8 mouse cellular contexts compared by ENCODE assay signal in the genomic region with DNA sequence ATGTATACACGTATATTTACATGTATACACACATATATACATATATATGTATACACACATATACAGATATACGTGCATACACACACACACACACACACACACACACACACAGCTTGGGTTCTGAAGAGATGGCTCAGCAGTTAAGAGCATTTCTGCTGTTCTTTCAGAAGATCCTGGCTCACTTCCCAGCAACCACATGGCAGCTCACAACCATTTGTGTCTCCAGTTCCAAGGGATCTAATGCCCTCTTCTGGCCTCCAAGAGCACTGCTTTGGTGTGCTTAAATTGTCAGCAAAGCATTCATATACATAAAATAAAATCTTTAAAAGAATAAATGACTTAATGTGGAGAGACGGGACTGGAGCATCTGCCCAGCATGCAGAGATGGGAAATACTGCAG. TPM values are rescaled to one million over a fixed set of nuclear protein-coding genes. Genes with fewer than 3 reads are reported as not detected.
DNase-seq lines count a peak whose midpoint lies in the region; ATAC-seq lines count a peak whose summit lies in the region.

No protein-coding gene starts in this region.

- no peak overlapping the region for H3K4me3 ChIP-seq in heart, embryonic 12.5 days

- H3K36me3 ChIP-seq in heart, embryonic 12.5 days = no peaks in the 10 kb centered on the region

- peak; percentile 63 to 77 for DNase-seq in heart, adult 18-20 months
- peak; percentile 62 for DNase-seq in ES-CJ7 (ENCODE audit: low read depth, low spot score)
- peak; percentile 63 for DNase-seq in cerebellum, adult 9-11 months
- DNase-seq in heart, postnatal 4 days = peak; percentile 70
- peak; percentile 69 to 92 for DNase-seq in left cerebral cortex, postnatal 14 days (ENCODE audit: low spot score in 2 of 2)
- peak; percentile 62 for DNase-seq in right cerebral cortex, postnatal 14 days
- DNase-seq in thymus, postnatal 10 days (ENCODE audit: low spot score in 2 of 2) = no peak

- no peak overlapping the region for H3K4me2 ChIP-seq in heart, embryonic 12.5 days

- H3K27ac ChIP-seq in heart, embryonic 12.5 days (ENCODE audit: poor library complexity, severe bottlenecking) = no peak overlapping the region

- H3K9me3 ChIP-seq in heart, embryonic 12.5 days (replicated peaks) = no peaks in the 10 kb centered on the region

- 73% methylated on average over 3 of the region's 3 CpGs for WGBS in heart, embryonic 12.5 days

- no peaks in the 10 kb centered on the region for H3K27me3 ChIP-seq in heart, embryonic 12.5 days (replicated peaks)

- no peaks in the 10 kb centered on the region for H3K4me1 ChIP-seq in heart, embryonic 12.5 days (replicated peaks)

- ATAC-seq in heart, embryonic 12.5 days (ENCODE audit: insufficient number of reproducible peaks, low FRiP score) = no peak

- intact Hi-C loops in left cerebral cortex, postnatal 14 days (cut with DNase I) = no loop called here

- no peak overlapping the region for H3K9ac ChIP-seq in heart, embryonic 12.5 days

RNA-seq across cellular contexts. Expression of a gene that starts 0.8 kb away (rescaled TPM):
- not detected for total RNA-seq in heart, adult 18-20 months (2021)
- 2.8 and 3.0 TPM in 2 replicates for polyA plus RNA-seq in heart, embryonic 12.5 days (2016; fragmentation: Nextera tagmentation; extraction: Ambion mirVana)
- total RNA-seq in heart, postnatal 4 days (2021) = not detected
- under 1 TPM in 1 of 2 experiments, not detected in 1; 0.38 TPM for total RNA-seq in left cerebral cortex, postnatal 14 days (2021)

Comparison
In these comparisons a context has a peak if more than half of its experiments do, and no peak if none do; other contexts are left out.
1. DNase-seq: peak in heart, adult 18-20 months (2 of 2), ES-CJ7 (single experiment), cerebellum, adult 9-11 months (single experiment), heart, postnatal 4 days (single experiment), left cerebral cortex, postnatal 14 days (2 of 2) and right cerebral cortex, postnatal 14 days (single experiment); none in thymus, postnatal 10 days (0 of 2).